In the genomic region with DNA sequence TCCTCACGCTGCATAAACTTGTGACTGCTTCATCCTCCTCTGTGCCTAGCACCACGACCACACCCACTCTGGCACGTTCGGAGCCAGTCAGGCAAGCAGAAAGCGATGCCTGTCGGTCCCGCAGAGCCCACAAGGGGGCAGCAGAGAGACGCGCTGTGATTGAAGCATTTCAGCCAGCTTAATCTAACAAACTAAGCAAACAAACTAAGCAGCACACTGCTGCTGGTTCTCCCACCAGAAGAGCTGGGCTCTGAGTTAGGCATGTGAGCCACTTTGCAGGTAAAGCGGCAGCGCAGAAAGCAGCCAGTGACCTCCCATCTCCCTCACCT, we compare ENCODE assay signal across 8 mouse cellular contexts. TPM values are rescaled to one million over a fixed set of nuclear protein-coding genes. Genes with fewer than 3 reads are reported as not detected.
DNase-seq lines count a peak whose midpoint lies in the region; ATAC-seq lines count a peak whose summit lies in the region.

No protein-coding gene starts in this region.

- peak overlapping the region; percentile 56 for H3K4me2 ChIP-seq in hindbrain, embryonic 14.5 days (replicated peaks)

- H3K9ac ChIP-seq in hindbrain, embryonic 14.5 days = no peak overlapping the region

- 1% methylated on average over 11 of the region's 11 CpGs for WGBS in hindbrain, embryonic 14.5 days

- peak overlapping the region; percentile 20 for H3K4me3 ChIP-seq in hindbrain, embryonic 14.5 days (replicated peaks; ENCODE audit: low read length)

- peak; percentile 90 for DNase-seq in T-cell, adult 2 months (ENCODE audit: low spot score)
- peak; percentile 92 to 96 for DNase-seq in cerebellum, postnatal 36 days
- DNase-seq in frontal cortex, postnatal 36 days (ENCODE audit: low spot score in 2 of 2) = peak; percentile 98 to 99
- DNase-seq in hindbrain, embryonic 14.5 days (ENCODE audit: low spot score) = peak; percentile 99
- DNase-seq in layer of hippocampus, postnatal 25 days (ENCODE audit: extremely low spot score in 1 of 2, low spot score in 1 of 2) = peak; percentile 100
- DNase-seq in lung, postnatal 14 days = peak; percentile 98
- DNase-seq in retina, embryonic 14.5 days (ENCODE audit: low spot score) = peak; percentile 95
- DNase-seq in thymus, postnatal 36 days = peak; percentile 88 to 94

- no peak overlapping the region for H3K27ac ChIP-seq in hindbrain, embryonic 14.5 days

- H3K27me3 ChIP-seq in hindbrain, embryonic 14.5 days (ENCODE audit: control insufficient read depth, insufficient read depth, low read length) = no peaks in the 10 kb centered on the region

- H3K9me3 ChIP-seq in hindbrain, embryonic 14.5 days (ENCODE audit: control insufficient read depth, low read length) = no peaks in the 10 kb centered on the region

- H3K4me1 ChIP-seq in hindbrain, embryonic 14.5 days (replicated peaks; ENCODE audit: control insufficient read depth, insufficient read depth, low read length) = no peaks in the 10 kb centered on the region

- peak; percentile 77; the same call in 1 of the 2 replicates for ATAC-seq in hindbrain, embryonic 14.5 days (ENCODE audit: low FRiP score)

- no peaks in the 10 kb centered on the region for H3K36me3 ChIP-seq in hindbrain, embryonic 14.5 days (replicated peaks; ENCODE audit: control insufficient read depth, insufficient read depth)

RNA-seq across cellular contexts. Expression of a gene that starts 8.3 kb away (rescaled TPM):
- 2.8 and 3.3 TPM in 2 replicates for polyA plus RNA-seq in hindbrain, embryonic 14.5 days (2014; fragmentation: Nextera tagmentation; extraction: Ambion mirVana)
- total RNA-seq in layer of hippocampus, postnatal 25 days (2021) = 10 to 100 TPM in 1 of 2 experiments, 1 to 10 TPM in 1; 9.3 to 13.2 TPM

RNA-seq across cellular contexts. Expression of a gene that starts 44.4 kb away (rescaled TPM):
- not detected in 2 replicates for polyA plus RNA-seq in hindbrain, embryonic 14.5 days (2014; fragmentation: Nextera tagmentation; extraction: Ambion mirVana)
- total RNA-seq in layer of hippocampus, postnatal 25 days (2021) = not detected

RNA-seq across cellular contexts. Expression of a gene that starts 44.8 kb away (rescaled TPM):
- not detected in 2 replicates for polyA plus RNA-seq in hindbrain, embryonic 14.5 days (2014; fragmentation: Nextera tagmentation; extraction: Ambion mirVana)
- not detected for total RNA-seq in layer of hippocampus, postnatal 25 days (2021)

RNA-seq across cellular contexts. Expression of a gene that starts 48.3 kb away (rescaled TPM):
- not detected in 2 replicates for polyA plus RNA-seq in hindbrain, embryonic 14.5 days (2014; fragmentation: Nextera tagmentation; extraction: Ambion mirVana)
- total RNA-seq in layer of hippocampus, postnatal 25 days (2021) = not detected

RNA-seq across cellular contexts. Expression of a gene that starts 50.6 kb away (rescaled TPM):
- polyA plus RNA-seq in hindbrain, embryonic 14.5 days (2014; fragmentation: Nextera tagmentation; extraction: Ambion mirVana) = 0.63 and 1.3 TPM in 2 replicates
- total RNA-seq in layer of hippocampus, postnatal 25 days (2021) = 1 to 10 TPM; 2.8 to 3.5 TPM
